Mouse (Mus musculus): ENCODE data around the gene Cdhr4. TPM values are rescaled to one million over a fixed set of nuclear protein-coding genes. Genes with fewer than 3 reads are reported as not detected.
"Not testable (repeated sequence)": the region's sequence is repeated elsewhere in the genome, so short reads cannot be mapped to it uniquely, and the experiment has no call there.

The Cdhr4 gene
- polyA plus RNA-seq, 1 experiment from 2014 or later = 5.5 TPM

GRCm38 (mm10) chr9:107996049-107996448, 3.8 kb downstream of the Cdhr4 start, which contains the start of gene Gm20662:
Gm20662 (plus strand) TSS chr9:107996349.
- no peaks in the 10 kb centered on the region for H3K36me3 ChIP-seq
- no peaks in the 10 kb centered on the region for H3K4me1 ChIP-seq
- no peak within 1 kb of the TSS for H3K4me3 ChIP-seq
- H3K27me3 ChIP-seq = no peaks in the 10 kb centered on the region
- no peak within 1 kb of the TSS for H3K27ac ChIP-seq
- no peak within 1 kb of the TSS for H3K9ac ChIP-seq
- no peak for ATAC-seq (ENCODE audit: low FRiP score)
- H3K9me3 ChIP-seq (replicated peaks) = no peaks in the 10 kb centered on the region
- WGBS = 95% methylated on average over 5 of the region's 5 CpGs
- no peak within 1 kb of the TSS for H3K4me2 ChIP-seq (replicated peaks)

GRCm38 (mm10) chr9:108001922-108002770, 9.8 kb downstream of the Cdhr4 start, which contains the start of gene Ip6k1:
Ip6k1 (plus strand) TSS chr9:108002501.
- H3K4me3 ChIP-seq = peak within 1 kb of the TSS; percentile 98
- H3K27ac ChIP-seq = peak within 1 kb of the TSS; percentile 96
- WGBS = under 1% methylated on average over 51 of the region's 51 CpGs
- H3K4me2 ChIP-seq (replicated peaks) = peak within 1 kb of the TSS; percentile 84
- H3K27me3 ChIP-seq = no peaks in the 10 kb centered on the region
- ATAC-seq (ENCODE audit: low FRiP score) = peak; percentile 98
- peak within 1 kb of the TSS; percentile 96 for H3K9ac ChIP-seq
- no peaks in the 10 kb centered on the region for H3K36me3 ChIP-seq
- peaks cover 26% of the 10 kb centered on the region for H3K4me1 ChIP-seq
- H3K9me3 ChIP-seq (replicated peaks) = no peaks in the 10 kb centered on the region

- H3K4me3 ChIP-seq = peak overlapping the region; percentile 98
- H3K27ac ChIP-seq = peak overlapping the region; percentile 96
- no peaks in the 10 kb centered on the region for H3K36me3 ChIP-seq
- peaks cover 26% of the 10 kb centered on the region for H3K4me1 ChIP-seq
- peak overlapping the region; percentile 84 for H3K4me2 ChIP-seq (replicated peaks)
- ATAC-seq (ENCODE audit: low FRiP score) = peak; percentile 72
- under 1% methylated on average over 50 of the region's 50 CpGs for WGBS
- peak overlapping the region; percentile 96 for H3K9ac ChIP-seq
- H3K9me3 ChIP-seq (replicated peaks) = no peaks in the 10 kb centered on the region
- no peaks in the 10 kb centered on the region for H3K27me3 ChIP-seq
These were observed 10.7 kb downstream of the Cdhr4 start for GRCm38 (mm10) chr9:108002778-108003530.

GRCm38 (mm10) chr9:108003531-108003890, 11.2 kb downstream of the Cdhr4 start:
- ATAC-seq (ENCODE audit: low FRiP score) = no peak
- H3K4me1 ChIP-seq = peaks cover 26% of the 10 kb centered on the region
- peak overlapping the region; percentile 96 for H3K9ac ChIP-seq
- H3K9me3 ChIP-seq (replicated peaks) = no peaks in the 10 kb centered on the region
- WGBS = 20% methylated on average over 8 of the region's 8 CpGs
- no peaks in the 10 kb centered on the region for H3K27me3 ChIP-seq
- peak overlapping the region; percentile 96 for H3K27ac ChIP-seq
- no peaks in the 10 kb centered on the region for H3K36me3 ChIP-seq
- peak overlapping the region; percentile 84 for H3K4me2 ChIP-seq (replicated peaks)
- peak overlapping the region; percentile 98 for H3K4me3 ChIP-seq

- 93% methylated on average over 5 of the region's 5 CpGs for WGBS
- H3K9ac ChIP-seq = no peak overlapping the region
- no peak overlapping the region for H3K4me2 ChIP-seq (replicated peaks)
- no peak overlapping the region for H3K4me3 ChIP-seq
- peaks cover 22% of the 10 kb centered on the region for H3K4me1 ChIP-seq
- H3K27me3 ChIP-seq = no peaks in the 10 kb centered on the region
- no peak overlapping the region for H3K27ac ChIP-seq
- peaks cover 7% of the 10 kb centered on the region for H3K36me3 ChIP-seq
- no peak for ATAC-seq (ENCODE audit: low FRiP score)
- H3K9me3 ChIP-seq (replicated peaks) = no peaks in the 10 kb centered on the region
These were observed 15.7 kb downstream of the Cdhr4 start for GRCm38 (mm10) chr9:108008041-108008440.

- Histone ChIP-seq H3K9ac (no peak overlapping the region), H3K36me3 (peaks cover 7% of the 10 kb centered on the region), H3K4me2 (replicated peaks) (no peak overlapping the region), H3K9me3 (replicated peaks) (no peaks in the 10 kb centered on the region), H3K4me1 (peaks cover 2% of the 10 kb centered on the region; the same call in 1 of the 2 replicates), H3K4me3 (no peak overlapping the region), H3K27ac (no peak overlapping the region), H3K27me3 (no peaks in the 10 kb centered on the region)
- ATAC-seq (ENCODE audit: low FRiP score) = no peak
These were observed 18.1 kb downstream of the Cdhr4 start for GRCm38 (mm10) chr9:108010385-108010784.

- not testable (repeated sequence) for H3K4me2 ChIP-seq (replicated peaks); H3K36me3 ChIP-seq; ATAC-seq (ENCODE audit: low FRiP score); H3K9ac ChIP-seq; H3K4me3 ChIP-seq; H3K9me3 ChIP-seq (replicated peaks); H3K27ac ChIP-seq; H3K4me1 ChIP-seq; H3K27me3 ChIP-seq
- 96% methylated on average over 2 of the region's 2 CpGs for WGBS
These were observed 21.3 kb downstream of the Cdhr4 start for GRCm38 (mm10) chr9:108013577-108013976.

GRCm38 (mm10) chr9:108017127-108017526, 24.8 kb downstream of the Cdhr4 start:
- Histone ChIP-seq H3K4me2 (replicated peaks) (no peak overlapping the region), H3K36me3 (peaks cover 7% of the 10 kb centered on the region), H3K9me3 (replicated peaks) (no peaks in the 10 kb centered on the region), H3K9ac (no peak overlapping the region), H3K27ac (no peak overlapping the region), H3K4me1 (no peaks in the 10 kb centered on the region), H3K4me3 (no peak overlapping the region), H3K27me3 (no peaks in the 10 kb centered on the region)
- WGBS = 84% methylated on average over 3 of the region's 3 CpGs
- ATAC-seq (ENCODE audit: low FRiP score) = no peak

GRCm38 (mm10) chr9:108020741-108021140, 28.4 kb downstream of the Cdhr4 start:
- H3K4me1 ChIP-seq = no peaks in the 10 kb centered on the region
- no peaks in the 10 kb centered on the region for H3K27me3 ChIP-seq
- peaks cover 21% of the 10 kb centered on the region for H3K36me3 ChIP-seq
- no peak overlapping the region for H3K4me2 ChIP-seq (replicated peaks)
- no peak overlapping the region for H3K9ac ChIP-seq
- no peaks in the 10 kb centered on the region for H3K9me3 ChIP-seq (replicated peaks)
- WGBS = 86% methylated on average over 1 of the region's 1 CpGs
- no peak overlapping the region for H3K27ac ChIP-seq
- H3K4me3 ChIP-seq = no peak overlapping the region
- no peak for ATAC-seq (ENCODE audit: low FRiP score)

GRCm38 (mm10) chr9:108023216-108023615, 30.9 kb downstream of the Cdhr4 start:
- 91% methylated on average over 3 of the region's 3 CpGs for WGBS
- Histone ChIP-seq H3K4me3 (no peak overlapping the region), H3K9ac (no peak overlapping the region), H3K27ac (no peak overlapping the region), H3K9me3 (replicated peaks) (no peaks in the 10 kb centered on the region), H3K27me3 (no peaks in the 10 kb centered on the region), H3K4me1 (no peaks in the 10 kb centered on the region), H3K4me2 (replicated peaks) (no peak overlapping the region), H3K36me3 (peaks cover 43% of the 10 kb centered on the region)
- no peak for ATAC-seq (ENCODE audit: low FRiP score)

- no peak overlapping the region for H3K27ac ChIP-seq
- H3K4me1 ChIP-seq = no peaks in the 10 kb centered on the region
- ATAC-seq (ENCODE audit: low FRiP score) = no peak
- no peak overlapping the region for H3K4me2 ChIP-seq (replicated peaks)
- H3K9me3 ChIP-seq (replicated peaks) = no peaks in the 10 kb centered on the region
- H3K36me3 ChIP-seq = peaks cover 48% of the 10 kb centered on the region
- H3K4me3 ChIP-seq = no peak overlapping the region
- no peaks in the 10 kb centered on the region for H3K27me3 ChIP-seq
- no peak overlapping the region for H3K9ac ChIP-seq
- WGBS = 91% methylated on average over 3 of the region's 3 CpGs
These were observed 34.3 kb downstream of the Cdhr4 start for GRCm38 (mm10) chr9:108026584-108026983.

- 96% methylated on average over 3 of the region's 3 CpGs for WGBS
- peaks cover 60% of the 10 kb centered on the region for H3K36me3 ChIP-seq
- no peaks in the 10 kb centered on the region for H3K4me1 ChIP-seq
- H3K27ac ChIP-seq = no peak overlapping the region
- no peak overlapping the region for H3K4me2 ChIP-seq (replicated peaks)
- no peaks in the 10 kb centered on the region for H3K27me3 ChIP-seq
- ATAC-seq (ENCODE audit: low FRiP score) = no peak
- H3K9me3 ChIP-seq (replicated peaks) = no peaks in the 10 kb centered on the region
- H3K4me3 ChIP-seq = no peak overlapping the region
- H3K9ac ChIP-seq = no peak overlapping the region
These were observed 35.6 kb downstream of the Cdhr4 start for GRCm38 (mm10) chr9:108027867-108028266.
